Mouse (Mus musculus) c-Kit-positive CD71-positive TER-119-positive erythroid progenitor cells, embryonic 14.5 days (primary cell): ENCODE measurements around the gene Kpnb1.
A peak's percentile ranks its signal among the peaks of the same experiment; 100 is the strongest.

Experiments
- DNase-seq: peaks from one replicate; pipeline ENCODE4 v3.0.0-alpha.2; 2013; ENCODE audit warnings: low spot score

The Kpnb1 gene

DNA sequence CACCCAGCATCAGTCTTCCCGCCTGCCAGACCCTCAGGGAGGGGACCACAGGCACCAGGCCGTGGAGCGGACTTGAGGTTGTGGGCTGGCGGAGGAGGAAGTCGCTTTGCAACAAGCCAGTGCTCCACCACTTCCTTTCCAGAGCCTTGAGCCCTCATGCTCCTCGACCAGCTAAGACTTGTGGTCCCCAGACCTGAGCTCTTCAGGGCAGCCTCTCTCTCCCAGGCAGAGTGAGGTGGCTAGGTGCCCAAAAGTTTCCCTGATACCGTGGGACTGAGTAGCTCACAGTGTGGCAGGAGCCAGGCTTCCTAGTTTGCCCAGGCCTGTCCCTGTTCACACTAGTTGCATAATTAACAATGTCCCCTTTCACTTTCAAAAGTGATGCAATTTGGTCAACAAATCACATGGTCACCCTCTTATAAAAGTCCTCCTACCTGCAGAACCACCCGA, 45.5 kb downstream of the Kpnb1 start:
- DNase-seq: no peak

- no peak for DNase-seq
These were observed 46.9 kb downstream of the Kpnb1 start for GRCm38 (mm10) chr11:97140811-97141210.

GRCm38 (mm10) chr11:97139256-97139655, 48.4 kb downstream of the Kpnb1 start:
- no peak for DNase-seq

DNA sequence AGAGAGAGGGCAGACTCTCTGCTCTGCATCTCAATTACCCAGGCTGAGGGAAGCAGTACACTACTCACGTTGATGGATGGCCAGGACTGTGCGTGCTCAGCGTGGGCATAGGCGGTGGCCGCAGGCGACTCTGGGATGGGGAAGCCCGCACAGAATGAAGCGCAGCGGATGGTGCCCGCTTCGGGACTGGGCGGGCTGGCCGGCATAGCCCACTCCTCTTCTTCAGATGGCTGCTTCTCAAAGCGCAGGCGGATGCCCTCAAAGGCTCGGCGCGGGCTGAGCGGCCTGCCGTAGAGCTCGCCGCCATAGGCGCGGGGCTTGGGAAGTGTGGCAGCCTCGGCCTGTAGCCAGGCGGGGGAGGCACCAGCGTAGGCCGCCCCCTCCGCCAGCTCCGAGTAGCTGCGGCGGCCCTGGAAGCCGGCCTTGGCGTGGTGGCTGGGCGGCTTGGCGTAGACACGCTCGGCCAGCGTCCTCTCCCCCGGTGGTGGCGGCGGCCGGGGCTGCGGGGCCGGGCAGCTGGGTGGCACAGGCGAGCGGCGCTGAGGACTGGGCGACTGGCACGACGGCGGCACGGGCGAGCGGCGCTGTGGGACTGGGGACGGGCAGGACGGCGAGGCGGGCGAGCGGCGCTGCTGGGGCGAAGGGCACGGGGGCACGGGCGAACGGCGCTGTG, 49.0 kb downstream of the Kpnb1 start:
- no peak for DNase-seq

DNA sequence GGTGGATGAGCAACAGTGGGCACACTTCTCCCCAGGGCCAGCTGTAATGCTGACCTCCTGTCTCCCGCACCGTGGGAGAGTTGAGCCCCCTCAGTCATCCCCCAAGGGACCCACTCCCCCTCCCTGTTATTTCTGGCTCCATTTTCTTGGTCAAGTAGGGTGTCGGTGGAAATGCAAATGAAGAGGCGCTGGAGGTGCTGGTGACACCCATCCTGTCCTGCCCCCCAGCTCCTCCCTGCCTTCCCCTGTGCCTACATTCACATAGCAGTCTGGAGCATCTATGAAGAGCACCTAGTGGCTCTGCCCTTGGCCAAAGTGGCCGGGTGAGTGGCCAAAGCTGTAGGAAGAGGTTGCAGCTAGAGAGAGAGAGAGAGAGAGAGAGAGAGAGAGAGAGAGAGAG, 54.4 kb downstream of the Kpnb1 start:
- no peak for DNase-seq

DNA sequence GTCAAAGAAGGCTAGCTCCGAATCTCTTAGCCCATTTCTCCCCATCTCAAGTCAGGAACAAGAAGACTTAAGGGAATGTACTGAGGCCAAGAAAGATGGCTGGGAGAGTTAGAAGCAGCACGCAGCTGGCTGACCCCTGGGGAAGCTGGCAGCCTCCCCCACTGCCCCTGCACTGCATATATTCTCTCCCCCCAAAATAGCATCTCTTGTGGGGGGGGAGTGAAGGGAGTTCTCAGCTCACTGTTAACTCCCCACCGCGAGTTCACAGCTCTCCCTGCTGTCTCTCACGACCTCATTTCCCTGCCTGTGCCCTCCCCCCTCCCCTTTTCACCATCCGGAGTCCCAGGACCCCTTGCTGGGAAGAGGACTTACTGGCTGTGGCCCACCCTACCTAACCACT, 55.5 kb downstream of the Kpnb1 start:
- no peak for DNase-seq

DNA sequence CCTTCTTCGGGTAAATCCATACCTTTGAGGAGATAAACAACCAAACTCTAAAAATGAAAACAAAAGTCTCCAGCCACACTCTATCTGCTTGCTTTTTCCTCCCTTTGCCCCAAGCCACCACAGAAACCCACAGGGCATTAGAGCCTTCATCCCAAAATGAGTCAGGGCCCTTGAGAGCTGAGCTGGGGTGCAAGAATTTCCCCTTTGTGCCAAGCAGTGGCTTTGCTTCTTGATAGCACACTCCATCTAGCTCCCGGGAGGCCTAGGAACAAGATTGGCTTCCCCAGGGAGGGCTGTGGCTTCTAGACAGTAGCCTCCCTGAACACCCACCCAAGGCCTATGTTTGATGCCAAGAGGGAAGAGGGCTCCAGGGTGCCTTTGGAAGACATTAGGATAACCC, 56.0 kb downstream of the Kpnb1 start:
- DNase-seq: no peak

- DNase-seq: no peak
These were observed 57.4 kb downstream of the Kpnb1 start for GRCm38 (mm10) chr11:97130318-97130717.

DNA sequence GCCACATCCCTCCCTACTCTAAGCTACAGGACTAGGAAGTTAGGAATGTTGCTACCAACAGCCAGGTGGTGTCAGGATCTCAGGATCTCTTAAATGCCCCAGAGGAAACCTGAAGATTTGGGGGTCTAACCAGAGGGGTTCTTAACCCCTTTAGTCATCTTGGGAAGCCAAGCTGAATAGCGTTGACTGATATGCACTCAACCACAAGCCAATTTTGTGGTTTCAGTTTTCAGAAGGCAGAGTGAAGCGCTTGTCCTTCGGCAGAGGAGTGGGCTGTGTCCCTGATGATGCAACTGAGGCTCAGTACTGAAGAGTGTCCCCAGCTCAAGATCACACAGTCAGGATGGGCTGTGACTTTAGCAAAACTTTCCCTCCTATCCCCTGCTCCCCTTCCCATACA, 58.7 kb downstream of the Kpnb1 start:
- DNase-seq: no peak

DNA sequence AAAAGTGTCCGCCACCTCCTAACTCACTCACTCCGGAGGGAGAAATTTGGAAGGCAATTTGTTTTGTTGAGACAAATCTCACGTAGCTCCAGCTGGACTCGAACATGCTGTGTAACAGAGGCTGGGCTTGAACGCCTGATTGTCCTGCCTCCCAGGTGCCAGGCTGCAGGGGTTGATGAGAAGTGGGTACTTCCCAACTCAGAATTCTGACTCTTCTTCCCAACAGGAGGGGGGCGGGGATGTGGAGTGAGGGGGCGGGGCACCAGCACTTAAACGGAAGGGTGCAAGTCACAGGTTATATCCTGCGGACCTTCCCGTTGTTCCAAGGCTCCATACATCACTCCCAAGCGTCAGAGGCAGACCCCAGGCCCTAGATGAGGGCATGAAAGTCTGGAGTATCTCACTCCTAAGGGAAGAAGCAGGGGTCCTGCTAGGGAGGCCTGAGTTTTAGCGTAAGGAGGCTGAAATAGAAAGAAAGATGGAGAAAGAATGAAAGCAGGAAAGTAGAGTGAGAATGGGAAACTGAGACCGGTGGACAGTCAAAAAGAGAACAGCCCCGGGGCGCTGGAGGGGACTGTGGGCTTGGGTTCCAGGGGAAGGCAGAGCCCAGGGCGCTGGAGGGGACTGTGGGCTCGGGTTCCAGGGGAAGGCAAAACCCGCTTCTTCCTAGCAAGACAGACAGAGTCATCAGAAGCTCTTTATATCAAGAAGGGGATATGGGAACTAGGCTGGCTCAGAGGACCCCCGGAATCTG, 60.0 kb downstream of the Kpnb1 start:
- no peak for DNase-seq

DNA sequence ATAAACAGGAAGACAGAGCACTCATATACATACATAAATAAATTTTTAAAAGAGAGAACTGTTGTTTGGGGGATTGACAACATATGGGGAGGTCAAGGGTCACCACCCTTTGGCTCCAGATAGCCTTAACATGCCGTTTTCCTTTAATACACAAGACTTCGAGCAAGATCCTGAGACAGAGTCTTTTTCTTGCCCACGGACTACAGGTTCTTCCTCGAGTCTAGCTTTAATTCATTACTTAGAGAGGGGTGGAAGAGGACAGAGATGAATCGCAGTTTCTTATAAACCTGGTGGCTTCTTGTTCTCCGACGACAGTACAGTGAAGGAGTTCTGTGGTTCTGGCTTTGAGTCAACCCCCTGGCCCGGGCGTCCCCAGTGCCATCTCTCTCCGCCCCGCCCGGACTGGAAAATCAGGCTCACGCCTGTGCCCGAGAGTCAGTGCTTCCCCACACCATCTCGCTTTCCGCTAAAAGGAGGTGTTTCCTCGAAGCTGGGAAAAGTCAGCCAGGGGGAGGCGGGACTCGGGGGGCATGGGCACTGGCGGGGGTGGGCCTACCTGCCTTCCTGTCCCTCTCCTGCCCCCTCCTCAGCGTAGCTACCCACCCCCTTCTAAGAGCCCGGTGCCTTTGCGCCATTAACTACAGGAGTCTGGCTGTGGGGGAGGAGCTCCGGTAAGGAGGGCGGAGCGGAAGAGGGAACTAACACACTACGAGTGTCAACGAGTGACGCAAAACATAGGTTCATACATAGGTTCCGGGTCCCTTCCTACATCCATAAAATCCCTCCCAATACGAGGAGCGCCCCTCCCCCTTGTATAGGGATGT, 60.8 kb downstream of the Kpnb1 start:
- peak; percentile 37 for DNase-seq

GRCm38 (mm10) chr11:97124266-97125036, 63.2 kb downstream of the Kpnb1 start:
- no peak for DNase-seq

DNA sequence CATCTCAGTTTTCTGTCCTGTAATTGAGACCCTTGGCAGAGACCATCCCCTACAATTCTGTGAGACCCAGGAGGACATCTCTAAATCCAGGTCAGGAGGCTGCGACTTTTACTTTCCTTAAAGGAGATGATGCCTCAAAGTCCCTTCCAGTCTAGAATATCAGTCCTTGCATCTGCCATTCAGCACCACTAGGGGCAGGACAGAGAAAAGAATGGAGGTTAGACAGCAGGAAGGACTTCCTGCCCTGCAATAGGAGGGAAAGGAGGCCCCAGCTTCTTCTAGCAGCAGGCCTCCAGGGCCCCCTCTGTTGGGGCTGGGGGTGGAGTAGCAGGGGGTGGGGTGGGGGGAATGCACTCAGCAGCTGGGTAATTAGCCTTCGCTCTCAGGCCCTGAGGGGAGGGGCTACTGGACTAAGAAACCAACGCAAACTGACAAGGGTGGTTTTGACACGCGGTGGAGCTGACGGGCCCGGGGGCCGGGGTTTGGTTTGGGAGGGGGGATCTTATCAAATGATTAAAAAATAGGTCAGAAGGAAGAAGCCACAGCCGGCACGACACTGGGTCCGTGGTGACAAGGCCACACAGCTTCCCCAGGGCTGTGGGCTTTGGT, 64.3 kb downstream of the Kpnb1 start:
- peak; percentile 28 for DNase-seq

- DNase-seq: no peak
These were observed 67.0 kb downstream of the Kpnb1 start for GRCm38 (mm10) chr11:97120641-97121040.

DNA sequence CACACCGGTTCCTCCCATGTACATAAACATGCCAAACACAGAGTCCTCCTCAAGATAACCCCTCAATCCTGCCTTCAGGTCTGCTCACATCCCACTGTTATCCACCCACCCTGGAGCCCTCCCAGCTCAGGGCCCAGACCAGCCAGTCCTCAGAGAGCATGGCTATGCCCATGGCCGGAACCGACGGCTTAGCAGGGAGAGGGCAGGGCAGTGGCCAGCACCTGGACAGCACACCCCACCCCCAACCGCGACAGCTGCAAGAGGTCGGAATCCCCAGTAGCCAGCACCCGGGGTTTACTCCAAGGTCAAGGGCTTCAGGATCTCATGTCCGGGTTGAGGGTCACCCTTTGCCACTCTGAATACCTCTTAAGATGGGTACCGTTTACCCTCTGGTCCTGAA, 67.5 kb downstream of the Kpnb1 start:
- no peak for DNase-seq

GRCm38 (mm10) chr11:97115797-97116196, 71.9 kb downstream of the Kpnb1 start:
- no peak for DNase-seq

GRCm38 (mm10) chr11:97114671-97115601, 72.7 kb downstream of the Kpnb1 start, which contains the start of gene Tbx21:
Gene Tbx21, minus strand, starts transcription at chr11:97115331.
- DNase-seq: no peak

DNA sequence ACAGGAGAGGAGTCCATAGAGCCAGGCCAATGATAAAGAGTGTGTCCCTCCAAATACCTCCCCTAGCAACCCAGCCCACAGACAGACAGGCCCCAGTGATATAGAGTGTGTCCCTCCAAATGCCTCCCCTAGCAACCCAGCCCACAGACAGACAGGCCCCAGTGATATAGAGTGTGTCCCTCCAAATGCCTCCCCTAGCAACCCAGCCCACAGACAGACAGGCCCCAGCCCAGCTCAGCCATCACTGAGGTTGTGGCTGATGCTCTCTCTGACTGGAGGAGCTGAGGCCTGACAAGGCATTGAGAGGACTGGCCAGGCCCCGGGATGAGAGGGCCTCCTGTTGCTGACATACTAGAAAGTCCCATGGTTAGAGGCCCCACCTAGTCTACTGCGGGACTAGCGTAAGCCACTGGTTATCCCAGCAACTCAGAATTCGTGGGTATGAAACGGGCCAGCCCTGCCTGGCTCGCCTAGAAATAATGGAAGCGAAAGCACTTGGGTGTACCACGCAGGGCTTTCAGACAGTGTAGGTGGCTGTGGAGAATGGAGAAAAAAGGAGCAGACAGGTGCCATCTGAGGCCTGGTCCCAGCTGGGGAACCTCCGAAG, 75.1 kb downstream of the Kpnb1 start:
- DNase-seq: no peak
